Mouse (Mus musculus) C2C12 (cell line): Measurements from ENCODE around the gene Mum1.

Experiments
- CTCF ChIP-seq: IDR thresholded peaks from one replicate; pipeline ENCODE4 v1.5.1; 2011; ENCODE audit not compliant: control insufficient read depth, insufficient read depth, insufficient read length
- MAX ChIP-seq: IDR thresholded peaks from one replicate; pipeline ENCODE4 v1.6.1; 2011; ENCODE audit warnings: mild to moderate bottlenecking, control low read depth

- TF ChIP-seq CTCF (no peak), MAX (no peak)
These were observed 45.1 kb downstream of the Mum1 start for GRCm38 (mm10) chr10:80271186-80271843.
